Mouse (Mus musculus) C2C12 (cell line): ENCODE measurements around the gene Acot9. TPM values are rescaled to one million over a fixed set of nuclear protein-coding genes. Genes with fewer than 3 reads are reported as not detected.

ENCODE experiments used
- H3K27me3 ChIP-seq: one replicate; pipeline ENCODE4 v1.6.1; 2011; ENCODE audit not compliant: control insufficient read depth, insufficient read depth, insufficient read length
- H3K36me3 ChIP-seq: one replicate; pipeline ENCODE4 v1.6.1; 2011; ENCODE audit not compliant: control insufficient read depth, insufficient read depth
- H3K4me3 ChIP-seq: one replicate; pipeline ENCODE4 v1.5.1; 2011; ENCODE audit warnings: mild to moderate bottlenecking, control low read depth; ENCODE audit not compliant: poor library complexity, insufficient read depth, severe bottlenecking
- H3K79me2 ChIP-seq: one replicate; pipeline ENCODE4 v1.6.1; 2011; ENCODE audit not compliant: control insufficient read depth, insufficient read depth
- H3K79me3 ChIP-seq: one replicate; pipeline ENCODE4 v1.6.1; 2011; ENCODE audit warnings: low read depth, control low read depth
- H3ac ChIP-seq: one replicate; pipeline ENCODE3; 2011; ENCODE audit warnings: low read depth; ENCODE audit not compliant: control insufficient read depth, insufficient read length
- CEBPB ChIP-seq: IDR thresholded peaks from one replicate; pipeline ENCODE4 v1.6.1; 2011; ENCODE audit warnings: low read depth, mild to moderate bottlenecking, control low read depth, moderate library complexity
- CTCF ChIP-seq: IDR thresholded peaks from one replicate; pipeline ENCODE4 v1.5.1; 2011; ENCODE audit not compliant: control insufficient read depth, insufficient read depth, insufficient read length
- FOSL1 ChIP-seq: IDR thresholded peaks from one replicate; pipeline ENCODE4 v1.8.0; 2011; ENCODE audit warnings: mild to moderate bottlenecking, low read length; ENCODE audit not compliant: poor library complexity, insufficient read depth, severe bottlenecking
- MAX ChIP-seq: IDR thresholded peaks from one replicate; pipeline ENCODE4 v1.6.1; 2011; ENCODE audit warnings: mild to moderate bottlenecking, control low read depth
- MYOD1 ChIP-seq: IDR thresholded peaks from one replicate; pipeline ENCODE4 v1.6.1; 2011; ENCODE audit warnings: low read depth; ENCODE audit not compliant: control insufficient read depth, insufficient read length
- MYOG ChIP-seq: IDR thresholded peaks from one replicate; pipeline ENCODE4 v1.6.1; 2011; ENCODE audit not compliant: control insufficient read depth, insufficient read length; ENCODE audit errors: extremely low read depth
- USF1 ChIP-seq: IDR thresholded peaks from one replicate; pipeline ENCODE4 v1.6.1; 2011; ENCODE audit warnings: low read depth, mild to moderate bottlenecking, control low read depth, moderate library complexity
- polyA plus RNA-seq: library from polyadenylated mRNA; unstranded; fragments of >200 nt; fragmentation: generic; extraction: Trizol; gene quantifications from one replicate; pipeline ENCODE4 v1.2.1, GENCODE M21; 2012; ENCODE audit warnings: missing spikeins

The Acot9 gene
- polyA plus RNA-seq, 1 experiment, result 61.1 TPM

- Histone ChIP-seq H3ac (no peak overlapping the region), H3K79me2 (no peaks in the 10 kb centered on the region), H3K4me3 (no peak overlapping the region), H3K27me3 (no peaks in the 10 kb centered on the region), H3K79me3 (no peaks in the 10 kb centered on the region), H3K36me3 (no peaks in the 10 kb centered on the region)
- TF ChIP-seq USF1 (no peak), CEBPB (no peak), FOSL1 (no peak), CTCF (no peak), MAX (no peak), MYOD1 (no peak), MYOG (no peak)
These were observed 5.4 kb upstream of the Acot9 start for GRCm38 (mm10) chrX:155256856-155257255.

DNA sequence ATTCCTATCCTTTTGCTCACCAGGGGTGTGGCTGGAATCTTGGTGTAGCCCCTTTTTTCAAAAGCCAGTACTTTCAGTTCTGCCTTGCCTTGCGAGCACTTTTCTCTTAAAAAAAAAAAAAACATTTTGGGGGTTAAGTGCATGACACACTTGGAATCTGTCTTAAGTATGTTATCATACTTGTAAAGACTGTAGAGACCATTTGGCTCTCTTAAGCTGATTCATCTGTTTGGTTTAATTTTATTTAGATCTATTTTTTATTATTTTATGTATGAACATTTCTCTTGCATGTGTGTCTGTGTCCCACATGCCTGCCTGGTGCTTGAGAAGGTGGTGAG lies 641 bp downstream of the Acot9 start:
- Histone ChIP-seq H3K4me3 (peak overlapping the region; percentile 36), H3K27me3 (no peaks in the 10 kb centered on the region), H3ac (no peak overlapping the region), H3K79me3 (peaks cover 40% of the 10 kb centered on the region), H3K79me2 (peaks cover 51% of the 10 kb centered on the region), H3K36me3 (peaks cover 6% of the 10 kb centered on the region)
- TF ChIP-seq MAX (no peak), USF1 (no peak), CTCF (no peak), CEBPB (no peak), MYOG (no peak), FOSL1 (no peak), MYOD1 (no peak)

DNA sequence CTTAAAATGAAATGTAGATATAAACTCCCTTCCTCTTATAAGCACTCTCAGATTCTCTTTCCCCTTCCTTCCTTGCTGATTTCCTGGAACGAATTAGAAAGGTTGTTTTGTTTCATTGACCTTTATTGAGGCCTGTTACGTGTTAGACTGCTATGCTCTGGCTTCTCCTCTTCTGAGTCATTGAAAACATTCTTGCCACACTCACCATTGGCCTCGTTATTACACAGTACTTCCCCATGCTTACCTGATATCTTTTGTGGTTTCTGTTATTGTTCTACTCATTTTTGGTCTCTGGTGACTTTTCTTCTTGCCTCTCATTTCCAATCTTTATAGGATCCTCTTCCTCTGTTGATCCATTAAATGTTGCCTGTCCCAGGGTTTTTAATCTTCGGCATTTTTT lies 16.2 kb downstream of the Acot9 start:
- H3K79me3 ChIP-seq, result no peaks in the 10 kb centered on the region
- TF ChIP-seq MAX (no peak), CEBPB (no peak), USF1 (no peak), FOSL1 (no peak), CTCF (no peak), MYOG (no peak), MYOD1 (no peak)
- H3K27me3 ChIP-seq, result no peaks in the 10 kb centered on the region
- peaks cover 36% of the 10 kb centered on the region for H3K36me3 ChIP-seq
- H3K79me2 ChIP-seq, result no peaks in the 10 kb centered on the region
- H3ac ChIP-seq, result no peak overlapping the region
- H3K4me3 ChIP-seq, result no peak overlapping the region

- no peak for TF ChIP-seq CEBPB
- no peak for TF ChIP-seq MYOG
- no peak for TF ChIP-seq CTCF
- no peak for TF ChIP-seq MAX
- no peak overlapping the region for H3K4me3 ChIP-seq
- no peaks in the 10 kb centered on the region for H3K79me3 ChIP-seq
- no peaks in the 10 kb centered on the region for H3K27me3 ChIP-seq
- H3K36me3 ChIP-seq, result peaks cover 39% of the 10 kb centered on the region
- no peak overlapping the region for H3ac ChIP-seq
- no peaks in the 10 kb centered on the region for H3K79me2 ChIP-seq
These were observed 18.3 kb downstream of the Acot9 start for GRCm38 (mm10) chrX:155280427-155281044.

DNA sequence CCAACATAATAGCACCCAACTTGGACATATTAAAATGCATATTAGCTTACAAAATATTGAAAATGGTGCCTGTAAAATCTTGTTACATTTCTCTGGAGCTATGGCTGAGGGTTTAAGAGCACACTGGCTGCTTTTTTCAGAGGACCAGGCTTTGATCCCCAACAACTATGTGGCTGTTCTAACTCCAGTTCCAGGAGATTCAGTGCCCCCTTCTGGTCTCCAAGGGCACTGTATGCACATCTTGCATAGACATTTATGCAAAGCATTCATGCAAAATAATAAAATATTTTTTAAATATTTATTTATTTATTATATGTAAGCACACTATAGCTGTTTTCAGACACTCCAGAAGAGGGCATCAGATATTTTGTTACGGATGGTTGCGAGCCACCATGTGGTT lies 44.1 kb downstream of the Acot9 start:
- Histone ChIP-seq H3K79me3 (no peaks in the 10 kb centered on the region), H3K4me3 (no peak overlapping the region), H3K27me3 (no peaks in the 10 kb centered on the region), H3ac (no peak overlapping the region), H3K79me2 (no peaks in the 10 kb centered on the region), H3K36me3 (no peaks in the 10 kb centered on the region)
- TF ChIP-seq CTCF (no peak), MYOG (no peak), CEBPB (no peak), USF1 (no peak), FOSL1 (no peak), MYOD1 (no peak), MAX (no peak)

DNA sequence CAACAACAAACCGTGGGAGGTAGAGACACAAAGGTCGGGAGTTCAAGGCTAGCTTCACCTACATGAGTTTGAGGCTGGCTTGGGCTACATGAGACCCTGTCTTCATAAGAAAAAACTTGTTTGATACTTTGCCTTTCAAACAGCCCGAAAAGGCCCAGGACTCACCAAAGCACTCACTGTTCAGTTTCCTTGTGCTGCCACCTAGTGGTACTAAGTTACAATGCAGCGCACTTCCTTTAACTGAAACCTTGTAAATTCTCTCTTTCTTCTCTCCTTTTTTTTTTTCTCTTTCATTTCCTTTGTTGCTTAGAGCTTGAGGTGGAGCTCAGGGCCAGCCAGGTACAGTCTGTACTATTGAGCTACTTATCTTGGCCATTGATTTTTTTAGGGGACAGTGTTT lies 55.8 kb downstream of the Acot9 start:
- H3K79me2 ChIP-seq, result no peaks in the 10 kb centered on the region
- H3K36me3 ChIP-seq, result peaks cover 6% of the 10 kb centered on the region
- no peak overlapping the region for H3K4me3 ChIP-seq
- H3ac ChIP-seq, result no peak overlapping the region
- H3K27me3 ChIP-seq, result no peaks in the 10 kb centered on the region
- no peaks in the 10 kb centered on the region for H3K79me3 ChIP-seq
- peak; percentile 3 for TF ChIP-seq CTCF
- TF ChIP-seq MYOG, result no peak
- TF ChIP-seq FOSL1, result no peak
- no peak for TF ChIP-seq CEBPB
- no peak for TF ChIP-seq MYOD1
